Mouse (Mus musculus) frontal cortex, postnatal 10 days (tissue): ENCODE results near the gene Ccdc159.

ENCODE experiments used
- DNase-seq, 2 experiments: peaks; one replicate each; pipeline ENCODE4 v3.0.0; 2022; ENCODE audit warnings: low spot score in 2 of 2, mixed read lengths in 1 of 2

The Ccdc159 gene

DNA sequence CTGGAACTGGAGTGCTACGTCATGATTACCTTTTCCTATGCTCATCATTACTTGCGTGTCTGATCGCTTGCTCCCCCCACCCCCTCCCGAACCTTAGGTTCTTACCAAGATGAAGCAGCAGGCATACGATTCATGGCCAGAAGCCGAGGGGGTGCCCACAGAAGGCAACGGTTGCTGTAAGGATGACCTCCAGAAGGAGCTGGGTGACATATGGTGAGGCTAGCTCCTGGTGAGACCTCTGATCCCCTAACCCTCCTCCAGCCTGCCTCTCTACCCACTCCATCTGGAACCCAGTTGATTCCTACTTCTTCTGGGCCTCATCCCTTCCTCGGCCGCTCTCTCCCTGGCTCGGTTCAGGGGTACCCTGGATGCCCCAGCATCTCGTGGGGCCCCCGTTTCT, 6.8 kb downstream of the Ccdc159 start:
- DNase-seq, result no peak

DNA sequence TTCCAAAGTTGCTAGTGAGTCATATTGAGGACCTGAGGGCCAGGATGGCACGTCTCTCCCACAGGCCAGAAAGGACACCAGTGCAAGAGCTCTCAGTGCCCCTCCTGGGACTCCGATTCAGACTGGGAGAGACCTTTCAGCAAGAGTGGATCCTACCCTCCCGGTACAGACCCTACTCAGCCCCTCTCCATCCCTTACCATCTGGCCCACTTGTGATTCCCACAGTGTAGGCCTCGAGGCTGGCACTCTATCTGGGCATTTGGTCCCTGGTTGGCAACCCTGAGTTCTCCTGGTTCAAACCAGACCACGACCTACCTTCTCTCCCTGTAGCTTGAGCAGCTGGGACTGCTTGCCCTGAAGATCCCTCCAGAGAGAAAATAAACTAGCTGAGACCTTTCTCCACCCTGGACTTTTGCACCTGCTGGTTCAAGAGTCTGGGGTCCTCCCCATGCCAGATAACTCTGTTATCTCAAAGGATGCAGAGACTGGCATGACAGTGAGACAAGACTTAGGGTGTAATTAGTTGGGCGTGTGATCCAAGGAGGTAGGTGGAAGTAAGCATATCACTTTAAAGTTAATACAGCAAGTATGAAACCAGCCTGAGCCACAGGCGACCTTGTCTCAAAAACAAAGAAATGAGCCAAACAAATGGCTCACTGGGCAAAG, 8.3 kb downstream of the Ccdc159 start:
- DNase-seq, result no peak

DNA sequence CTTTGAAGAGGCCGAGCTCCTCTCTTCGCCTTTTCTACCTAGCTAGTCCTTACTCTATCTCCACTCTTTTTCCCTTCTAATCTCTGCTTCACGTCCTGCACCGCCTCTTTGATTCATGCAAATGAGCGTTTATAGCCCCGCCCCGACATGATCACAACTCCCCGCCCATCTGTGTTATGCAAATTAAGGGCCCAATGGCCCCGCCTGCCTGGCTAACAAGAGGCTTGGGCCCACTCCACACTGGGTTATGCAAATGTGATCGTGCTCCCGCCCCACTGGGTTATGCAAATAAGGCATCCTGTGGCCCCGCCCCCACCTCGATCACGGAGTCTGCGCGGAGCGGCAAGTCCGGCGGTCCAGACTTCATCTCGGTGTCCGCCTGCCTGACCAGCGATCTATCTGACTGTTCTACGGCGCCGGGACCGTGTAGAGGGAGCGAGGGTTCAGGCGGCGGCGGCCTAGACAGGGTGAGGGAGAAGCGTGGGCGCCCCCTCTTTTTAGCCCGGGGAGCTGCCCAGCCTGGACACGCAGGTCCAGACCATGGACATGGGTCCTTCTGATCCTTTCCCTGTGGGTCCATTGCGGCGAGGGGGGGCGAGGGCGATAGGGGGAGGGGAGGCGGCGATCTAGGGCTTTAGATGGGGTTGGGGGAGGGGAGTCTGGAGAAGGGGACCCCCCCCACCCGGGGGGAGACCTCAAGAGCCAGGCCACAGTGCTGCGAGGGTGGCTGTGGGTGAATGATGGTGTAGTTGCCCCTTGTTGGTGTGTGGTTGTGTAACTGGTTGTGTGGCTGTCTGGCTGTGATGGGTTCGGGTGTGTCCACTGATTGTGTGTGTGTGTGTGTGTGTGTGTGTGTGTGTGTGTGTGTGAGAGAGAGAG, 9.7 kb downstream of the Ccdc159 start, which contains the start of gene Plppr2:
Gene Plppr2 (plus strand): TSS at position 342 of the 879 bp plus-strand sequence.
- DNase-seq, result peak; percentile 96 to 97

DNA sequence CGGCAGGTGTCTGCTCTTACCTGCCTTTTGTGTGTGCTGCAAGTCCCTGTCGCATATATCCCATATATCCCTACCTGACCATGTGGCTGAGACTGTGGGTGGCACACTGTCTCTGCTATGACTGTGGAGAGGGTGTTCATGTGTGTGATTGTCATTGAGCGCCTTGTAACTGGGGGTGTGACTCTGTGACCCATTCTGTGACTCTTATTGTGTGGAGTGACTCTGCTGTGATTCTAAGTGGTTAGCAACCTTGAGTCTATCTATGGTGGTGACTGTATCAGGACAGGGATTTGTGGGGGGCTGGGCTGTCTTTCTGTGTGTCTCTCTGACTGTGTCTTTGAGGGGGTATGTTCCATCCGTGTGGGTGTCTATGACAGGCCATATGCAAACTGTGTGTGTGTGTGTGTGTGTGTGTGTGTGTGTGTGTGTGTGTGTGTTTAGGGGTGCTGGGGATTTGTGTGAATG, 10.5 kb downstream of the Ccdc159 start:
- DNase-seq, result no peak

DNA sequence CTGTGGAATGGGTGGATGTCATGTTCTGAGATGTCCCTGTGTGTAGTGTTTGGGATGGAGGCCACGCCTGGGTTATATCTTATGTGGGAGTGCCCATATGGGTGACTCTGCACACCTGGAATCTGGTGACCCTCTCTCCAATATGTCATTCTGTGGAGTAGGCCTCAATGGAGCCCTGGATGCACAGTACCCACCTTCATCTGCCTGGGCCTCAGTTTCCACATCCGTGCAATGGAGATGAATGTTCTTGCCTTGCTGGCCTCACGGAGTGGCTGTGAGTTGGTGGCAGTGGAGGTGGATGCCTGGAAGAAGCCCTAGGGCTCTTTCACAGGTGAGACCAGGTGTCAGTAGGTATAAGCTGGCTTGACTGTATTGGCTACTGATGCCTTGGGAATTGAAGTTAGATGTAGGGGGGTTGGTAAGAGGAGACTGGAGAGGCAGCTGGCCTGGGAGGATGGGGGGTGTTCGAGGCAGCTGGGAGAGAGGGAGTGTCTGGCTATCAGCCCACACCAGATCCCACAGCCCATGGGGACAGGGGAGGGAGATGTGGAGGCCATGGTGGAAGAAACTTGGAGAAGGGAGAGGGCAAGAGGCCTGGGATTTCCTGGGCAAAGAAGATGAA, 11.1 kb downstream of the Ccdc159 start:
- no peak for DNase-seq

DNA sequence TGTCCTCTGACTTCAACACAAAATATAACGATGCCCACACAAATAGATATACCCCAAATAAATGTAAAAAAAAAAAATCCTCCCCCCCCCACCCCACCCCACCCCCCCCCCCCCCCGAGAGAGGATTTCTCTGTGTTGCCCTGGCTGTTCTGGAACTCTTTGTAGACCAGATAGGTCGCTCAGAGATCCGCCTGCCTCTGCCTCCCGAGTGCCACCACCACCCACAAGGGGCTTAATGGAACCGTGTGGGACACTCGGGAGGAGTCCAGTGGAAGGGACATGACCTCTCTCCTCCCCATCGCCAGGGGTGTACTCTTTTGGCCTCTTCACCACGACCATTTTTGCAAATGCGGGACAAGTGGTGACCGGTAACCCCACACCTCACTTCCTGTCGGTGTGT, 15.8 kb downstream of the Ccdc159 start:
- no peak for DNase-seq

DNA sequence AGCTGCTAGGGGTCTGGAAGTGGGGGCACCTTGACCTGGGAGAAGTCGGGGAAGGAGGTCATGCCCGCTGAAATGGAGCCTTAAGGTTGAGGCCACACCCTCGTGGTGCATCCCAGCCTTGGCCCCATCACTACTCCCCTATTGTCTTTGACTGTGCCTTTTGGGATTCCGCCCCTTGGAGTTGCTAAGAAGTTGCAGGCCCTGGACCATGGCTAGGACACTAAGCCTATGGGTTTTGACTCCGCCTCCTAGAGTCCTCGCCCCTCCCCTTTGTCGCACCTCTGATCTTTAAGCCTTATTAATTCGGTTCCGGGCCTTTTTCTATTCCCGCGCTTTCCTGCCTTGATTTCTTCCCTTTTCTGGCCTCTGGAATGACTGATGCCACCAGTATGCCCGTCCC, 16.4 kb downstream of the Ccdc159 start:
- DNase-seq, result no peak

DNA sequence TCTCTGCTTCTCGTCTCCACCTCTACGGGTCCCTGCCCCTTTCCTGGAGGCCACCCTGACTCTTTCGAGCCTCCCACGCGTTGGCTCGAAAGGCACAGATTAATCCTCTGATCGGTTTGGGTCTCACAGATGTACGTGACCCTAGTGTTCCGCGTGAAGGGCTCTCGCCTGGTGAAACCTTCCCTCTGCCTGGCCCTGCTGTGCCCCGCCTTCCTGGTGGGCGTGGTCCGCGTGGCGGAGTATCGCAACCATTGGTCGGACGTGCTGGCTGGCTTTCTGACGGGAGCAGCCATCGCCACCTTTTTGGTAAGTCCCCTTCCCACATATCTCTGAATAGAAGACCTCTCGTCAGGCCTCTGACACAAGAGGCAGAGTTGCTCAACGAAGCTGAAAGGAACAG, 17.0 kb downstream of the Ccdc159 start:
- DNase-seq, result no peak

DNA sequence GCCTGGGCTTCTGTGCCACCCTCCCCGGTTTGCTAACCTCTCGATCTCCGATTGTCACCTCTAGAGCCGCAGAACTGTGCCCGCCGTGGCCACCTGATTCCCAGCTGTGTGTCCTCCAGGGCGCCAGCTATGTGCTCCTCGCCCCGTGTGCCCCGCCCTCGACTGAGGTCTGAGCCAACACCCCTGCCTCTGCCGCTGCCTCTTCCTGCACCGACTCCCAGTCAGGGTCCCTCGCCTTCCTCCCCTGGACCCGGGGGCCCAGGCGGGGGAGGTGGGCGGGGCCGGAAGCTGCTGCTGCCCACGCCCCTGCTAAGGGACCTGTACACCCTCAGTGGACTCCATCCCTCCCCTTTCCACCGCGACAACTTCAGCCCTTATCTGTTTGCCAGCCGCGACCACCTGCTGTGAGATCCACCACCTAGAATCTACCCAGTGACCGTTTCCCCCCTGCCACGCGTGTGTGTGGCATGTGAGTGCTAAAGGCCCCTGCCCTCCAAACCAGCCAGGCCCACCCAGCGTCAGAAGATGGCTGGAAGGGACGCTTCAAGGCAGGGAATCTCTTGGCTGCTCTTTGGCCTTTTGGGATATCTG, 20.4 kb downstream of the Ccdc159 start:
- no peak for DNase-seq

DNA sequence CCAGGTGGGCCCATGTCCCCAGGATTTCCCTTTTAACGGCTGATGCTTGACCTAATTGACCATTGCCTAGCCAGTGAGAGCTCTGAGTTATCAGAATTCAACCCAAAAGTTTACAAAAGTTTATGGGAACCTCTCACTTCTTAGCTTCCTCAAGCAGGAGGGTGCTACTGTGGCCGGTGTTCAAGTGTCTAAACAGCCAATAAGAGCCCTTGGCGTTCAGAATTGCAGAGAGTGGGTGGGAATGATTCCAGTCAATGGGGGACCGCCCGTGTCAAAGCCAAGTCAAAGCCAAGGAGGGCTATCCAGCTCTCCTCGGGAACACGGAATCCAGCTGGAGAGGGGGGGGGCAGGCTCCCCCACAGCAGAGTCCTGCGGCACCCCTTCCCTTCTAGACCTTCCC, 20.9 kb downstream of the Ccdc159 start:
- DNase-seq, result no peak

DNA sequence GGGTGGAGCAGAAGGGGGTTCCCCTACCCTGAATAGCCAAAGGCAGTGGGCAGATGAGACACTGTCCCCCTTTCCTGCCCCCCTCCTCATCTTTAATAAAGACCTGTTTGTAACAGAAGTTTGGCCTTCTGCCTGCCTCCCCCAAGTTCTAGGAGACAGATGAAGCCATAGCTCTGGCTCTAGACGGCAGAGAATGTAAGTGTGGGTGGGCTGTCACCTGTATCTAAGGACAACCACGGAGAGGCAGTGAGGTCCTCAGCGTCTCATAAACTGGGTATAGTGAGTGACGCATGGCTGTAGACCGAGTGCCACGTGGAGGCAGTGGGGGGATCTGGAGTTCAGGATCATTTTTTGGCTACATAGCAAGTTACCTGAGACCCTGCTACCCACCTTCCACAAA, 21.5 kb downstream of the Ccdc159 start:
- DNase-seq, result no peak

DNA sequence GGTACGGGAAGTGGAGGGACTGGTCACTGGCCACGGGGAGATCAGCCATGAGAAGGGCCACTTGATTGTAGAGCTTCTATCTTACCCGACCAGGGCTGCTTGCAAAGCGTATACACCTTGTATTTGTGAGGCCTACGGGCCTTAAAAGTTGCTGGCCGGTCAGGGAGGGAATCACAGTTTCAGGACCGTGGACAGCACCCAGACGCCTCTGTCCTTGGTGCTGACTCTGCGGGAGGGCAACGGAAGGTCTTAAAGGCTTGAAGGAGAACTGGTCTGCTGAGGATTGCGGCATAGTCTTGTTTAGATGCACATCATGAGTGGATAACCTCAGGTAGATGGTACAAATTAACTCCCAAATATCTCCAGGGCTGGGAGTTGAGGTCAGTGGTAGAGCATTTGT, 23.1 kb downstream of the Ccdc159 start:
- DNase-seq, result no peak

DNA sequence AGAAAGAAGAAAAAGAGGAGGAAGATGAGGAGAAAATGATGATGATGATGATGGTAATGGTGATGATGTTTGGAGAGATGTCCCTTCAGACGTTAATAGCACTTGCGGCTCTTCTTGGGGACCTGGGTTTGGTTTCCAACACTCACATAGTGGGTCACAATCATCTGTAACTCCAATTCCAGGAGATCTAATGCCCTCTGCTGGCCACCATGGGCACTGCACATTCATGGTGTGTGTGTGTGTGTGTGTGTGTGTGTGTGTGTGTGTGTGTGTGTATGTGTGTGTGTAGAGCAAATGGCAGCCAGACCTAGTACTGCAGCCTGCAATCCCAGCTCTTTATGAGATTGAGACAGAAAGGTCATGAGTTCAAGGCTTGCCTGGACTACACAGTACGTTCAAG, 24.7 kb downstream of the Ccdc159 start:
- DNase-seq, result no peak

DNA sequence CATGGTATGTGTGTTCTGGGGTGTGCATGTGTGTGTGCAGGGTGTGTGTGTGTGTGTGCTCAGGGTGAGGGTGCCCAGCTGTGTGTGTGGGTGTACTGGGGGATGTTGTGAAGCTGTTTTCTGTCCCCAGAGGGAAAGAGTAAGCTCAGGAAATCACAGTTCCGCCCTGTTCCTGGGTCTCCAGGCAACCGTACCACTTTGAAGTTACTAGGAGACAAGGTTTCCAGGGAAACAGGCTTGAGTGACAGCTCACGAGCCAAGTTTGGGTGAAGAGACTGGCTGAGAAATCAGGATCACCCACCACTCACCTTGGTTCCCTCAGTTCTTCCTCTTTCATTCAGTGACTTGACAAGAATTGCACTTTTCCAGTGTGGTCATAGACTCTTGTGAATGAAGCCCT, 26.3 kb downstream of the Ccdc159 start:
- peak; percentile 62 to 78 for DNase-seq

DNA sequence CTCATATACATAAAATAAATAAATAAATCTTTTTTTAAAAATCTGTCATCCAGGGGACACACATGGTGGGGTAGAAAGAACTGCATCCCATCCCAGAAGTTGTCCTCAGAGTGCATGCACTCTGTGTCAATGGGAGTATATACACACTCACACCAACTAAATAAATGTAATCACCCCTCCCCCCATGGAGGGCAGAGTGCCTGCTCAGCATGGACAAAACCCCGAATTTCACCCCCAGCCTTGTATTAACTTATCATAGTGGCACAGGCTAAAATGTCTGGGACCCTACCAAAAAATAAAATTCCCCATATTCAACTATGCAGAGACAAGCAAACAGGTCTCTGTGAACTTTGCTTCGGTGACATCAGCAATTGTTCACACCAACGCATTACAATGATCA, 27.4 kb downstream of the Ccdc159 start:
- no peak for DNase-seq

DNA sequence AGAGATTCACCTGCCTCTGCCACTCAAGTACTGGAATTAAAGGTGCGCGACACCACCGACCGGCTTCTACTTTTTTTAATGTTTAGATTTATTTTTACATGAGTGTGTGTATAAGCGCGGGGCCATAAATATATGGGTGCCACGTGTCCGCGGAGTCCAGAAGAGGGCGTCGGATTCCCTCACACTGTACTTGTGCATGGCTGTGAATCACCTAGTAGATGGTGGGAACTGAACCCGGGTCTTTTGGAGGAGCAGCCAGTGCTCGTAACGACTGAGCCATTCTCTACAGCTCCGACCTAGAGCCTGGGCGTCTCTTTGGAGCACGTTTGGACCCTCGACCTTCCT, 27.9 kb downstream of the Ccdc159 start:
- DNase-seq, result no peak

DNA sequence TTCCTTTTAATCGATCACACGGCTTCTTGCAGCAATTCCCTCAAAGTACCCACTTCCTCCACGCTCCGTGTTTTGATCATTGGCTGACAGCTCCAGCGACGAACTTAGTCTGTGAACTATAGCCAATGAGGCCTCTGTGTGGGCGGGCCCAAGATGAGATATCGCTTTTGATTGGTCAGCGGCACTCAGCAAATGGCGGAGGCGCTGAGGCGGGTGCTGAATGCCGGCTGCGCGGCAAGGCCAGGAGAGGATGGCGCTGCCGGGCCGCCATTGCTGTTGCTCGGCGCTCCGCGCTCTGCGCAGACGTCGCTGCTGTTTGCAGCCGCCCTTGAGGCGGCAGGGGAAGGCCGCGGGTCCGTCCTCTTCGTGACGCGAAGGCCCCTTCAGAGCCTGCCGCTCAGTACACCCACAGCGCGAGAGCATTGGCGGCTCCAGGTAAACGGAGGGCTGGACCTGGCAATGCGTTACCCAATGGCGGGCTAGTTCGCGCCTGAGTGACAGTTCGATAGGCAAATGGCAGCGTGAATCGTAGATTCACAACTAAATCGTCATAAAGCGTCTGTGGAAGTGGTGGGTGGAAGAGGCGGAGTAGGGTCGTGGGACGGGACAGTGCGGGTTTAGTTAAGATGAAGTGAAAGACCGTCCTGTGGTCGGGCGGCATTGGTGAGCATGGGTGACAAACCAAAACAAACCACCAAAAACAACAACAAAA, 28.5 kb downstream of the Ccdc159 start, which contains the start of gene Swsap1:
Gene Swsap1 (plus strand): TSS at position 186 of the 712 bp plus-strand sequence.
- DNase-seq, result peak; percentile 97 to 99

DNA sequence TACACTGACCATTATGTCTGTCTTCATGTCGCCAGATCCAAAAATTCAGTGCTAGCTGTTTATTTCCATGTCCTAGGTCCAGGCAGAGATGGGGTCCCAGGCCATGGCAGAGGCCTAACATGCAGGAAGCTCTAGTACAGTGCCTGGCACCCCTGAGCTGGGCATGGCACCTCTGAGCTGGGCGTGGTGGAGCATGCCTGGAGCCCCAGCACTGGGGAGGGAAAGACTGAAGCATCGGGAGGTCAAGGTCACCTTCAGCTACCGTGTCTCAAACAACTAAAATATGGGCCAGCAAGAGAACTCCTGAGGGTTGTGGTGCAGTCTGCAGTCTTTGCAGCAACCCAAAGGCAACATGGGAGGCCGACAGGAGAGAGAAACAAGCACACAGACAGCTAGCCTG, 31.1 kb downstream of the Ccdc159 start:
- no peak for DNase-seq

DNA sequence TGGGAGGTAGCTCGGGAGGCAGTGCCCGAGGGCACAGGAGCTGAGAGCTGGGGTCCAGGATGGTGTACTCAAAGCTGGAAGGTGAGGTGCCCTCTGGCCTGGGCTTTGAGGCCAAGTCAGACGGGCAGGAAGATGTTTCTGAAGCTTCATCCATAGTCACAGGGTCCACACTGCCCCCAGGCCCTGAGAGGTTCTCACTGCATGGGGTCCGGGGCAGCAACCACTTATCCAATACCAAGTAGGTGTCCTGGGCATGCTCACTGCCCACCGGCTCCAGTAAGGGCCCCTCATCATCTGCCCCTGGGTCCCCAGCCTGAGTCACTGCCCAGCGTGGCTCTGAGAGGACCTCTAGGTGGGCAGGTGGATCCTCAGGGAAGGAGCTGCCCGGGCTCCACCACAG, 32.0 kb downstream of the Ccdc159 start:
- DNase-seq, result no peak

DNA sequence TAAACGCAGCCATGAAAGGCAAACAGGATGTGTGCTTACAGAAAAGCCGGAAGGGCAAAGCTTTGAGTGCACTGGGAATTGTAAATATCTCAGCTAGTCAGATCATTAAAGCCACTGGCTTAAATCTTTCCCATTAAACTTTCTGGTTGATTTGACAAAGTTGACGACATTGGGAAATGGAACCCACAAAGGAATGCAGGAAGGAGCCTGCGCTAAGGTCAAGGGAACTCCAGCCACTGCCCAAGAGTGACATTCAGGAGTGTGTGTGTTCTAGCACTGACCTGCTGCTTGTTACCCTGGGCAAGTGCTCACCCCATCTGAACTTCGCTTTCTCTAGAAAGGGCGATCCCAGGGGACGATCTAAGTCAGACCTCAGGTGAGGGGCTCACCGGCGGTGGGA, 32.9 kb downstream of the Ccdc159 start:
- no peak for DNase-seq

DNA sequence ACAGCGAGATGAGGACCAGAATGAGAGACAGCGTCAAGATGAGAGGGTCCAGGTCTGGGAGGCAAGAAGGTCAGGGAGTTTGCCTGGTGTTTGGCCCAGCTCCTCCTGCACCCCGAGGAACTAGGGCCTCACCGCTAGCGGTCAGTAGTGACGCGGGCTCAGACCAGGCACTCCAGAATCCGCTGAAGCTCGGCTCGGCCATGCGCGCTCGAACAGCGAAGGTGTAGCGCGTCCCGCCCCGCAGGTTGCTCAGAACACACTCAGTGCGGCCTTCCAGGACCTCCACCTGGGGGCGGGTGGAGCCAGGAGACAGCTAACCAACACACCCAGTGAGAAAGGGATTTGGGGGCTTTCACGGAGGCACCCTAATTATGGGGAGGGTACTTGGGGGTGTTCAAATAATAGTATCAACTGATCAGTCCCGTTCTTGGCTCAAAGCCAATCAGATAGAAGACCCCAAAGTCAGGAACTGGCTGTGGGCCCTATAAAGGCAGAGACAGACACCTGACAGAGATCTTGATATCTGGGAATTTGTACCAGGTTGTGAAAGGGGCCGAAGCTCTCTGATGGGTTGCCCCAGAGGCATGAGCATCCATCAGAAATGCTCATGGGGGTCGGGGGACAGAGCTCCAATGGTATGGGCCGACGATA, 33.4 kb downstream of the Ccdc159 start:
- DNase-seq, result no peak
